Mouse (Mus musculus) kidney, adult 2 months (tissue): ENCODE results near the gene Bach1.

ENCODE experiments used
- CTCF ChIP-seq: fragments of 200-500 bp; conservative IDR thresholded peaks from 2 replicates; pipeline ENCODE4 v1.5.1; 2011; ENCODE audit warnings: low read depth, mild to moderate bottlenecking, control low read depth, low read length, moderate library complexity, mixed read lengths; ENCODE audit not compliant: insufficient read depth, insufficient read length
- POLR2A ChIP-seq: fragments of 200-500 bp; IDR thresholded peaks from one replicate; pipeline ENCODE4 v1.6.1; 2011; ENCODE audit warnings: low read depth, low read length, control low read depth

GRCm38 (mm10) chr16:87700395-87700765 lies 1.6 kb downstream of the Bach1 start:
- no peak for TF ChIP-seq CTCF
- no peak for TF ChIP-seq POLR2A
